Mouse (Mus musculus) ES-E14 (cell line): ENCODE measurements at regions not wholly inside any gene's neighbourhood (a gene's known extent, or its start where the extent isn't known, plus 50 kb on each side); places are given as distances from the start of the nearest gene placed in this dataset.

ENCODE experiments used
- DNase-seq: peaks from one replicate; pipeline ENCODE4 v3.0.0-alpha.2; 2013; ENCODE audit warnings: low read depth, low spot score
- H3K27ac ChIP-seq: 2 replicates; pipeline ENCODE4 v1.5.1; 2012; ENCODE audit warnings: low read depth, mild to moderate bottlenecking, low read length, moderate library complexity, mixed read lengths; ENCODE audit not compliant: poor library complexity, insufficient read depth, severe bottlenecking
- H3K36me3 ChIP-seq: 2 replicates; pipeline ENCODE4 v1.6.1; 2012; ENCODE audit warnings: mild to moderate bottlenecking, low read length, moderate library complexity, mixed read lengths; ENCODE audit not compliant: control insufficient read depth, poor library complexity, insufficient read depth, severe bottlenecking
- H3K4me1 ChIP-seq, 2 experiments: fragments of 150-350 bp in 1 of 2; sonication (generic) in 1 of 2; 2 replicates each; pipeline ENCODE4 v1.6.1; 2012; ENCODE audit warnings: low read length in 2 of 2, mild to moderate bottlenecking in 1 of 2, mixed read lengths in 1 of 2; ENCODE audit not compliant: control insufficient read depth in 2 of 2, insufficient read depth in 2 of 2, poor library complexity in 1 of 2
- H3K4me3 ChIP-seq, 2 experiments: fragments of 150-350 bp in 1 of 2; sonication (generic) in 1 of 2; 2 replicates each; pipeline ENCODE4 v1.5.1; 2012; ENCODE audit warnings: low read length in 2 of 2, low read depth in 1 of 2, mild to moderate bottlenecking in 1 of 2, mixed read lengths in 1 of 2; ENCODE audit not compliant: insufficient read depth in 1 of 2, poor library complexity in 1 of 2, severe bottlenecking in 1 of 2
- H3K9ac ChIP-seq: 2 replicates; pipeline ENCODE4 v1.6.1; 2012; ENCODE audit warnings: low read depth, mild to moderate bottlenecking, low read length, mixed read lengths; ENCODE audit not compliant: poor library complexity, insufficient read depth, severe bottlenecking
- H3K9me3 ChIP-seq: fragments of 150-350 bp; sonication (generic); 2 replicates; pipeline ENCODE4 v1.6.1; 2012; ENCODE audit warnings: low read depth, mild to moderate bottlenecking, low read length; ENCODE audit not compliant: control insufficient read depth, insufficient read depth
- CHD2 ChIP-seq: IDR thresholded peaks from 2 replicates; pipeline ENCODE4 v1.6.1; 2014; ENCODE audit warnings: mild to moderate bottlenecking, low read depth, low read length, inconsistent platforms
- HCFC1 ChIP-seq: IDR thresholded peaks from 2 replicates; pipeline ENCODE4 v1.6.1; 2012; ENCODE audit warnings: low read length, inconsistent platforms, borderline replicate concordance; ENCODE audit not compliant: insufficient read depth
- MAFK ChIP-seq: IDR thresholded peaks from 2 replicates; pipeline ENCODE4 v1.6.1; 2014; ENCODE audit warnings: mild to moderate bottlenecking, low read depth, low read length, inconsistent platforms; ENCODE audit not compliant: insufficient read depth
- ZC3H11A ChIP-seq: IDR thresholded peaks from 2 replicates; pipeline ENCODE4 v1.6.1; 2012; ENCODE audit warnings: low read depth, mild to moderate bottlenecking, inconsistent platforms, low read length, borderline replicate concordance
- ZNF384 ChIP-seq: IDR thresholded peaks from 2 replicates; pipeline ENCODE4 v1.6.1; 2012; ENCODE audit warnings: low read depth, low read length, inconsistent platforms
- in situ Hi-C, 2 experiments: fragments of 600-800 bp; cut with MboI; formaldehyde crosslinking; loops; one replicate each; pipeline ENCODE4 v1.15.1; 2025; ENCODE audit warnings: low sequenced_read_pairs in 2 of 2, inconsistent platforms in 1 of 2; ENCODE audit not compliant: unreplicated experiment in 2 of 2

GRCm38 (mm10) chr2:75425384-75425783 lies 233.7 kb upstream of the Hnrnpa3 start:
- no peak for DNase-seq
- H3K27ac ChIP-seq: no peak overlapping the region
- no peak overlapping the region for H3K9ac ChIP-seq
- TF ChIP-seq CHD2: no peak
- no peak for TF ChIP-seq ZC3H11A
- no peak for TF ChIP-seq ZNF384
- TF ChIP-seq MAFK: no peak
- no peak for TF ChIP-seq HCFC1
- no peaks in the 10 kb centered on the region for H3K9me3 ChIP-seq
- H3K4me1 ChIP-seq: no peaks in the 10 kb centered on the region
- H3K4me3 ChIP-seq: no peak overlapping the region
- in situ Hi-C loops: no loop called here
- H3K36me3 ChIP-seq: no peaks in the 10 kb centered on the region

DNA sequence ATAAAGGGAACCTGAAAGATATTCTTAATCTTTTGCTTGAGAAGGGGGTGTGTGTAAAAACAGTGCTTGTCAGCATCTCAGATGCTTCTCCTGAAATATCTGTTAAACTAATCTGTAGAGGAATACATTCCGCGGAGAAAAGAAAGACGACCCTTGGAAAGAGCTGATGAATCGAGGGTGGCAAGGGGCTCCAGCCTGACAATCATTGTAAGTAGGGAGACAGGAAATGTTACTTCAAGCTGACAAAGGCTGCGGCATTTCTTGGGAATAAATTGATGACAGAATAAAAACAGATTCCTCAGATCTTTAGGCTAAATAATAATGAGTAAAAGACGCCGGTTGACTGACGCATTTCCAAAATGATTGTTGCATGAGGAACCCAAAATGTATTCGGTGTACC lies 233.3 kb upstream of the Hnrnpa3 start:
- Histone ChIP-seq H3K4me3 (no peak overlapping the region), H3K27ac (no peak overlapping the region), H3K9me3 (no peaks in the 10 kb centered on the region), H3K36me3 (no peaks in the 10 kb centered on the region), H3K9ac (no peak overlapping the region), H3K4me1 (no peaks in the 10 kb centered on the region)
- in situ Hi-C loops: no loop called here
- DNase-seq: no peak
- TF ChIP-seq ZNF384: no peak
- no peak for TF ChIP-seq CHD2
- no peak for TF ChIP-seq ZC3H11A
- no peak for TF ChIP-seq MAFK
- TF ChIP-seq HCFC1: no peak

DNA sequence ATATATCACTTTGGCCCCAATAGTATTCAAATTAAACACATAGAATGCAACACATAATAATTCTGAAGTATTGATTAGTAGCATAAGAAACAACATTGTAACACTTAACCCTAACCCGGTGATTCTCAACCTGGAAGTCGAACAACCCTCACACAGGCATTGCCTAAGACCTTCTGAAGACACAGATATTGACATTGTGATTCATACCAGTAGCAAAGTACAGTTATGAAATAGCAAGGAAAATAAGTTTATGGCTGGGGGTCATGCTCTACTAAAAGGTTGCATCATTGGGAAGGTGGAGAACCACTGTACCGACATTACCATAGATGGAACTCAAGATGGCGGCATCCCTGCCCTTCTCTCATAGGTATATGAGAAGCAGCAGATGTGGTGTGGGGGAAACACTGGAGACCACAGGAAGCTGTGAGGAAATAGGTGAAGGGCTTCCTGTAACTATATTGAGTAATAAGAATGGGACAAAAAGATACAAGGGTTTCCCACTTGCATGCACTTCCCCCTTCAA lies 231.1 kb upstream of the Hnrnpa3 start:
- DNase-seq: no peak
- TF ChIP-seq MAFK: no peak
- TF ChIP-seq ZNF384: no peak
- TF ChIP-seq CHD2: no peak
- TF ChIP-seq HCFC1: no peak
- TF ChIP-seq ZC3H11A: no peak
- Histone ChIP-seq H3K9ac (no peak overlapping the region), H3K9me3 (no peaks in the 10 kb centered on the region), H3K27ac (no peak overlapping the region), H3K4me3 (no peak overlapping the region), H3K36me3 (no peaks in the 10 kb centered on the region), H3K4me1 (no peaks in the 10 kb centered on the region)
- in situ Hi-C loops: no loop called here

GRCm38 (mm10) chr2:75430161-75430940 lies 228.7 kb upstream of the Hnrnpa3 start:
- no peak overlapping the region for H3K27ac ChIP-seq
- no peaks in the 10 kb centered on the region for H3K36me3 ChIP-seq
- no peak for DNase-seq
- H3K9me3 ChIP-seq: no peaks in the 10 kb centered on the region
- in situ Hi-C loops: no loop called here
- H3K4me3 ChIP-seq: no peak overlapping the region
- H3K4me1 ChIP-seq: peaks cover 0 to 4% of the 10 kb centered on the region in 2 experiments; a peak in 1 of 4 replicates
- no peak overlapping the region for H3K9ac ChIP-seq
- TF ChIP-seq ZNF384 (no peak), HCFC1 (no peak), CHD2 (no peak), MAFK (no peak), ZC3H11A (no peak)
